Mouse (Mus musculus): ENCODE data around the gene Zfyve26.

DNA sequence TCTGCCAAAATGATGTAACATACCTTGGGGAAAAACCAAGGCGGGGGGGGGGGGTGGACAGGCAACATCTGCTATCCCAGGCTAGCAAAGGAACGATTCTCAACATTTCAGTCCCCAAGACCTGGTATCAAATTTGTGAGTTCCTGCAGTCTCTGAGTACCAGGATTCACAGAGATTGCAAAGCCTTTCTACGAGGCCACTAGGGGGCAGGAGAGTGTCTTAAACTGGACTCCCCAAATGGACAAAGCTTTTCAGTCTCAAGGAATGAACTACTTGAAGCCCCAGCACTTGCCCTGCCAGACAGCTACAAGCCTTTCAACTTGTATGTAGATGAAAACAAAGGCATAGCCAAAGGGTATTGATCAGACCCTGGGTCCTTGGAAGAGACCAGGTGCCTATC lies 102.7 kb downstream of the Zfyve26 start:
- peak; percentile 73 for TF ChIP-seq CTCF (IDR thresholded peaks at IDR 0.05; ENCODE audit: low read depth, low read length)
- no peak for TF ChIP-seq POLR2A (IDR thresholded peaks at IDR 0.05; ENCODE audit: extremely low read depth, insufficient read depth, low read length)
